Mouse (Mus musculus) kidney, embryonic 15.5 days (tissue): ENCODE results near the gene Mfsd4b3. TPM values are rescaled to one million over a fixed set of nuclear protein-coding genes. Genes with fewer than 3 reads are reported as not detected.
A peak's percentile ranks its signal among the peaks of the same experiment; 100 is the strongest.
"Not testable (repeated sequence)": the region's sequence is repeated elsewhere in the genome, so short reads cannot be mapped to it uniquely, and the experiment has no call there.

Experiments used
- ATAC-seq: fragments of 200-750 bp; cut with Nextera tagmentation; replicated peaks from 2 replicates; pipeline ENCODE4 v1.8.0; 2017; ENCODE audit warnings: moderate TSS enrichment; ENCODE audit not compliant: low FRiP score
- H3K27ac ChIP-seq: fragments of 300-500 bp; sonication (generic); 2 replicates; pipeline ENCODE4 v1.5.1; 2015; ENCODE audit warnings: mild to moderate bottlenecking, inconsistent platforms
- H3K27me3 ChIP-seq: fragments of 300-500 bp; sonication (generic); 2 replicates; pipeline ENCODE4 v1.6.1; 2015; ENCODE audit warnings: inconsistent platforms
- H3K36me3 ChIP-seq: fragments of 300-500 bp; sonication (generic); 2 replicates; pipeline ENCODE4 v1.6.1; 2015; ENCODE audit warnings: inconsistent platforms
- H3K4me1 ChIP-seq: fragments of 300-500 bp; sonication (generic); 2 replicates; pipeline ENCODE4 v1.6.1; 2015; ENCODE audit warnings: inconsistent platforms
- H3K4me2 ChIP-seq: fragments of 300-500 bp; sonication (generic); 2 replicates; pipeline ENCODE4 v1.6.1; 2015; ENCODE audit warnings: moderate library complexity, mild to moderate bottlenecking, inconsistent platforms
- H3K4me3 ChIP-seq: fragments of 300-500 bp; sonication (generic); replicated peaks from 2 replicates; pipeline ENCODE4 v1.5.1; 2015; ENCODE audit warnings: mild to moderate bottlenecking, inconsistent platforms
- H3K9ac ChIP-seq: fragments of 300-500 bp; sonication (generic); 2 replicates; pipeline ENCODE4 v1.6.1; 2015; ENCODE audit warnings: mild to moderate bottlenecking, inconsistent platforms
- H3K9me3 ChIP-seq: fragments of 300-500 bp; sonication (generic); replicated peaks from 2 replicates; pipeline ENCODE4 v1.6.1; 2016; ENCODE audit warnings: inconsistent platforms
- WGBS: fragments of 180-500 bp; shearing (Covaris S2); methylation state at CpG from one replicate; pipeline ENCODE4 v1.1.7; 2015; ENCODE audit warnings: mixed read lengths; 5-methylcytosine and 5-hydroxymethylcytosine counted together
- polyA plus RNA-seq: library from polyadenylated mRNA; unstranded; fragments of >200 nt; fragmentation: Nextera tagmentation; extraction: Ambion mirVana; gene quantifications from 2 replicates; pipeline ENCODE4 v1.2.1, GENCODE M21; 2015

Gene Mfsd4b3
- polyA plus RNA-seq, 1 experiment from 2014 or later = 1.9 TPM

- Histone ChIP-seq H3K27me3 (no peaks in the 10 kb centered on the region), H3K27ac (no peak overlapping the region), H3K4me1 (no peaks in the 10 kb centered on the region), H3K4me3 (no peak overlapping the region), H3K36me3 (no peaks in the 10 kb centered on the region), H3K4me2 (no peak overlapping the region), H3K9me3 (peaks cover 16% of the 10 kb centered on the region; the same call in 1 of the 2 replicates), H3K9ac (no peak overlapping the region)
- no peak for ATAC-seq
- WGBS = 42% methylated on average over 11 of the region's 11 CpGs
Observed at GRCm38 (mm10) chr10:39974982-39975381, 15.0 kb upstream of the Mfsd4b3 start.

DNA sequence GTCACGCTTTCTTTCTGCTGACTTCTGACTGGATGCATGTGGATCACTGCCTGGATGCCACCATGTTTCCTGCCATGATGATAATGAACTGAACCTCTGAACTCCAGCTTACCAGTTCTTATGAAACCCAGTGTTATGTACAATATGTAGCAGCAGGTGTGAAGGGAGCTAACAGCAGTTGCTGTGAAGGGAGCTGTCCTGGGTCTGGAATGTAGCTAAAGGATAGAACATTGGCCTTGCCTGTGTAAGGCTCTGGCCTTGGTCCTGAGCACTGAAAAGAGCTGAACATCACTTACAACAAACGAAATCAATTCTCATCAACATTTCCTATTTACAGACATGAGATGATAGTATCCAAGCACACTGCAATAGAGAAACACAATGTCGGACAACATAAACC lies 7.6 kb upstream of the Mfsd4b3 start:
- Histone ChIP-seq H3K4me1 (no peaks in the 10 kb centered on the region), H3K36me3 (no peaks in the 10 kb centered on the region), H3K4me2 (no peak overlapping the region), H3K4me3 (no peak overlapping the region), H3K9ac (no peak overlapping the region), H3K27me3 (no peaks in the 10 kb centered on the region), H3K9me3 (no peaks in the 10 kb centered on the region), H3K27ac (no peak overlapping the region)
- whole genome bisulfite sequencing = 86% methylated on average over 3 of the region's 3 CpGs
- ATAC-seq = no peak

DNA sequence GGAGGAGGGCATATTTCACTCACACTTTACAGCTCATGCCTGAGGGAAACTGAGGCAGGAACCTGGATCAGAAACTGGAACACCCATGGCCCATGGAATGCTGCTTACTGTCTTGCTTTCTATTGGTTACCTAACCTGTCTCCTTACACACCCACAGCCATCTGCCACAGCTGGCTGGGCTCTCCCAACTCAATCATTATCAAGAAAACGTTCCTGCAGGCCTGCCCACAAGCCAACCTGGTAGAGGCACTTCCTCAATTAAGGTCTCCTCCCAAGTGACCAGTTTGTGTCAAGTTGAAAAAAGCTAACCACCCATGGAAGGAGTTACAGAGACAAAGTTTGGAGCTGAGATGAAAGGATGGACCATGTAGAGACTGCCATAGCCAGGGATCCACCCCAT lies 2.0 kb upstream of the Mfsd4b3 start:
- H3K4me2 ChIP-seq = no peak overlapping the region
- peaks cover 11% of the 10 kb centered on the region for H3K4me1 ChIP-seq
- no peak overlapping the region for H3K27ac ChIP-seq
- no peaks in the 10 kb centered on the region for H3K36me3 ChIP-seq
- H3K4me3 ChIP-seq = no peak overlapping the region
- no peaks in the 10 kb centered on the region for H3K27me3 ChIP-seq
- ATAC-seq = no peak
- no peak overlapping the region for H3K9ac ChIP-seq
- 39% methylated on average over 1 of the region's 1 CpGs for WGBS
- no peaks in the 10 kb centered on the region for H3K9me3 ChIP-seq

GRCm38 (mm10) chr10:39960441-39960822 lies 479 bp upstream of the Mfsd4b3 start:
- Histone ChIP-seq H3K9me3 (no peaks in the 10 kb centered on the region), H3K27me3 (no peaks in the 10 kb centered on the region), H3K27ac (no peak overlapping the region), H3K9ac (no peak overlapping the region), H3K4me2 (peak overlapping the region; percentile 95), H3K4me3 (peak overlapping the region; percentile 60), H3K36me3 (no peaks in the 10 kb centered on the region), H3K4me1 (peaks cover 11% of the 10 kb centered on the region)
- peak; percentile 23 for ATAC-seq
- 41% methylated on average over 11 of the region's 11 CpGs for WGBS

DNA sequence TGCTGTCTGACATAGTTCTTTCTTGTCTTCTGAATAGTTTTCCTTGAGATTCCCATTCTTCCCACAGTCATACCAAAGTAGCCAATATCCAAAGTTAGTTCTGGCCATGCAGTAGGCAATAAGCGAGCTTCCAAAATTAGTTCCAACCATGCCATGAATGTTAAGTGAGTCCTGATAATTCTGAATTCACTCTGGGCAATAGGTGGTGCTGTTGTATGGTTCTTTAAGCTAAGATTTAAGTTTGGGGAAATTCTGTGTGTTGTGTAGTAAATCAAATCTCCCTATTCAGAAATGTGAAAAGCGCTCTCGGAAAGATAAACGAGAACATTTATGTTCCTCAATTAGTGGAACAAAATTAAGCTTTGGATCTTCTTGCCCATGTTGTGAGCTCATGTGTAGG lies 1.7 kb downstream of the Mfsd4b3 start:
- H3K4me2 ChIP-seq = no peak overlapping the region
- H3K27me3 ChIP-seq = no peaks in the 10 kb centered on the region
- H3K4me3 ChIP-seq = no peak overlapping the region
- no peak overlapping the region for H3K9ac ChIP-seq
- WGBS = 65% methylated on average over 4 of the region's 4 CpGs
- peaks cover 11% of the 10 kb centered on the region for H3K4me1 ChIP-seq
- H3K27ac ChIP-seq = no peak overlapping the region
- no peak for ATAC-seq
- no peaks in the 10 kb centered on the region for H3K36me3 ChIP-seq
- no peaks in the 10 kb centered on the region for H3K9me3 ChIP-seq

GRCm38 (mm10) chr10:39956340-39956878 lies 3.5 kb downstream of the Mfsd4b3 start:
- no peak for ATAC-seq
- Histone ChIP-seq H3K27me3 (no peaks in the 10 kb centered on the region), H3K36me3 (no peaks in the 10 kb centered on the region), H3K9ac (no peak overlapping the region), H3K4me2 (no peak overlapping the region), H3K9me3 (no peaks in the 10 kb centered on the region), H3K4me3 (no peak overlapping the region), H3K27ac (no peak overlapping the region), H3K4me1 (peaks cover 11% of the 10 kb centered on the region)
- 61% methylated on average over 2 of the region's 2 CpGs for WGBS

DNA sequence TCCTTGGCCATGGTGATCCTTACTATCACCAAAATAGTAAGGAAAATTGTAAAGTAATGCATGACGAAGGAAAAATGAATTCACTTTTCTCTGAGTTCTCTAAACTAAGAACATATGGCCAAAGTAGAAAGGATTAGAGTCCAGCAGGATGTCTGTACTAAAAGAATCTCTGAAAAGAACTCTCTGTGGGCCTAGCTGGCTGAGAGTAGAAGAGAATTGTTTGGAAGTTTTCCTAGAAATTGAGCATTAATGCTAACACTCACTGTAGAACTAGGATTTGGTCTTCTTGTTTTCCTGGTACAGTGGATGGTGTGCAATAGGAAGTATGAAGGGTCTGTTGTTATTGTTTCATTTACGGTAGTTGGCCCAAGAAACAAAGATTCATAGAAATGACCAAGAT lies 4.8 kb downstream of the Mfsd4b3 start:
- H3K36me3 ChIP-seq = no peaks in the 10 kb centered on the region
- WGBS = 75% methylated on average over 2 of the region's 2 CpGs
- no peak overlapping the region for H3K4me2 ChIP-seq
- no peak for ATAC-seq
- no peak overlapping the region for H3K27ac ChIP-seq
- H3K4me1 ChIP-seq = peaks cover 8% of the 10 kb centered on the region
- no peaks in the 10 kb centered on the region for H3K9me3 ChIP-seq
- no peaks in the 10 kb centered on the region for H3K27me3 ChIP-seq
- no peak overlapping the region for H3K9ac ChIP-seq
- H3K4me3 ChIP-seq = no peak overlapping the region

- Histone ChIP-seq H3K9ac (no peak overlapping the region), H3K27me3 (no peaks in the 10 kb centered on the region), H3K9me3 (no peaks in the 10 kb centered on the region), H3K4me1 (no peaks in the 10 kb centered on the region), H3K4me2 (no peak overlapping the region), H3K36me3 (no peaks in the 10 kb centered on the region), H3K27ac (no peak overlapping the region), H3K4me3 (no peak overlapping the region)
- WGBS = 98% methylated on average over 2 of the region's 2 CpGs
- no peak for ATAC-seq
Observed at GRCm38 (mm10) chr10:39949377-39949954, 10.5 kb downstream of the Mfsd4b3 start.

GRCm38 (mm10) chr10:39947195-39947594 lies 12.8 kb downstream of the Mfsd4b3 start:
- H3K36me3 ChIP-seq, H3K4me2 ChIP-seq, H3K4me1 ChIP-seq, H3K4me3 ChIP-seq, H3K9me3 ChIP-seq, H3K27ac ChIP-seq, H3K27me3 ChIP-seq, ATAC-seq, H3K9ac ChIP-seq: not testable (repeated sequence)
- 80% methylated on average over 3 of the region's 3 CpGs for WGBS

GRCm38 (mm10) chr10:39936553-39936952 lies 23.4 kb downstream of the Mfsd4b3 start:
- no peak for ATAC-seq
- Histone ChIP-seq H3K4me1 (no peaks in the 10 kb centered on the region), H3K4me2 (no peak overlapping the region), H3K9me3 (no peaks in the 10 kb centered on the region), H3K4me3 (no peak overlapping the region), H3K27ac (no peak overlapping the region), H3K36me3 (no peaks in the 10 kb centered on the region), H3K9ac (no peak overlapping the region), H3K27me3 (no peaks in the 10 kb centered on the region)
- WGBS = 78% methylated on average over 7 of the region's 7 CpGs

- Histone ChIP-seq H3K36me3 (no peaks in the 10 kb centered on the region), H3K9ac (peak within 1 kb of the TSS; percentile 42; the same call in 1 of the 2 replicates), H3K4me3 (peak within 1 kb of the TSS; percentile 49), H3K27me3 (peaks cover 17% of the 10 kb centered on the region), H3K27ac (no peak within 1 kb of the TSS), H3K4me2 (peak within 1 kb of the TSS; percentile 89), H3K4me1 (peaks cover 6% of the 10 kb centered on the region), H3K9me3 (no peaks in the 10 kb centered on the region)
- peak; percentile 78 for ATAC-seq
- under 1% methylated on average over 41 of the region's 41 CpGs for WGBS
Observed at GRCm38 (mm10) chr10:39926616-39927139, 33.3 kb downstream of the Mfsd4b3 start, which contains the start of gene Mfsd4b2. Gene Mfsd4b2 (minus strand): TSS chr10:39926923.

- H3K4me3 ChIP-seq, H3K9me3 ChIP-seq, H3K4me2 ChIP-seq, ATAC-seq, H3K9ac ChIP-seq, H3K27ac ChIP-seq, H3K4me1 ChIP-seq, H3K36me3 ChIP-seq: not testable (repeated sequence)
- 69% methylated on average over 8 of the region's 8 CpGs for WGBS
- H3K27me3 ChIP-seq = peaks cover 17% of the 10 kb centered on the region
Observed at GRCm38 (mm10) chr10:39924556-39924955, 35.4 kb downstream of the Mfsd4b3 start.

- no peaks in the 10 kb centered on the region for H3K9me3 ChIP-seq
- no peaks in the 10 kb centered on the region for H3K36me3 ChIP-seq
- 0 out of 2 replicates have a peak, but pooled peaks cover 2% of the 10 kb centered on the region for H3K4me1 ChIP-seq
- no peak overlapping the region for H3K27ac ChIP-seq
- no peak for ATAC-seq
- H3K4me3 ChIP-seq = no peak overlapping the region
- H3K27me3 ChIP-seq = no peaks in the 10 kb centered on the region
- H3K4me2 ChIP-seq = no peak overlapping the region
- no peak overlapping the region for H3K9ac ChIP-seq
Observed at GRCm38 (mm10) chr10:39912616-39913015, 47.3 kb downstream of the Mfsd4b3 start.
